Mouse (Mus musculus) heart, postnatal 0 days (tissue): ENCODE measurements at regions not wholly inside any gene's neighbourhood (a gene's known extent, or its start where the extent isn't known, plus 50 kb on each side); places are given as distances from the start of the nearest gene placed in this dataset.

ENCODE experiments used
- CTCF ChIP-seq: IDR thresholded peaks from 2 replicates; pipeline ENCODE4 v1.5.1; 2016; ENCODE audit warnings: antibody characterized with exemption, control low read depth, low read depth
- EP300 ChIP-seq: IDR thresholded peaks from 2 replicates; pipeline ENCODE4 v1.6.1; 2016; ENCODE audit warnings: antibody characterized with exemption, low read depth

GRCm38 (mm10) chr6:93391166-93391565, 447.9 kb upstream of the Adamts9 start:
- no peak for TF ChIP-seq EP300
- no peak for TF ChIP-seq CTCF
